ENCODE assay signal across 28 mouse cellular contexts in the genomic region with DNA sequence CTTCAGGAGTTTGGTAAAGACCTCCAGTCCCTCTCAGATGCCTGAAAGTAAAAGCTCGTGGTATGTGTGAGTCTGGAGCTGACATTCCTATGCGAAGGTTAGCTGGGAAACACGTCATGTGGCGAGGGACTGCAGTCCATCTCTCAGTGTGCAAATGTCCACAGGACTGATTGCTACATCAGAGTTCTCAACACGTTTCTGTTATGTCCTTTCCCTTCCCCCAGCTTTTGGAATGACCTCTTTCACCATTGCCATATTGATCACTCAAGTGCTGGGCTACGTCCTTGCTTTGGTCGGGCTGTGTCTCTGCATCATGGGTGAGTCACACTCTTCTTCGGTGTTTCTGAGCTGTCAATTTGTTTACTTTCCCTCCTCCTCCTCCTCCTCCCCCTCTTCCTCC.
DNase-seq lines count a peak whose midpoint lies in the region; ATAC-seq and TF ChIP-seq lines count a peak whose summit lies in the region.
"Had no signal": no experiment of that assay in that cellular context is flagged by ENCODE, and none has a peak within 500 bp of the region (broad histone marks: within the 10 kb centered on the region; RNA-seq: fewer than 3 reads in every experiment).

No protein-coding gene starts in this region.

- 45% methylated on average over 8 of the region's 8 CpGs for WGBS in heart, embryonic 12.5 days
- WGBS in liver, embryonic 11.5 days = 67% methylated on average over 8 of the region's 8 CpGs
- 60% methylated on average over 8 of the region's 8 CpGs for WGBS in liver, postnatal 0 days (ENCODE audit: insufficient replicate concordance)

- H3K27me3 ChIP-seq in heart, embryonic 12.5 days (replicated peaks) = no peaks in the 10 kb centered on the region
- no peaks in the 10 kb centered on the region for H3K27me3 ChIP-seq in liver, embryonic 11.5 days (replicated peaks; ENCODE audit: control insufficient read depth, insufficient read depth, low read length)
- no peaks in the 10 kb centered on the region for H3K27me3 ChIP-seq in liver, postnatal 0 days (ENCODE audit: insufficient read depth, low read length)
- H3K27me3 ChIP-seq: heart, embryonic 15.5 days; limb, embryonic 15.5 days; megakaryocyte, embryonic 14.5 days; neural tube, embryonic 13.5 days had no signal

- 0 out of 2 replicates have a peak overlapping the region, but pooled peaks have one; percentile 5 for H3K4me2 ChIP-seq in heart, embryonic 12.5 days
- H3K4me2 ChIP-seq in liver, embryonic 11.5 days = no peak overlapping the region
- H3K4me2 ChIP-seq in liver, postnatal 0 days (ENCODE audit: low read depth, low read length) = no peak overlapping the region
- H3K4me2 ChIP-seq: heart, embryonic 15.5 days; hindbrain, embryonic 14.5 days; limb, embryonic 15.5 days; neural tube, embryonic 13.5 days had no signal

- peaks cover 7% of the 10 kb centered on the region for H3K36me3 ChIP-seq in heart, embryonic 12.5 days
- H3K36me3 ChIP-seq in liver, embryonic 11.5 days (ENCODE audit: control insufficient read depth, insufficient read depth, low read length) = peaks cover 26% of the 10 kb centered on the region
- peaks cover 91% of the 10 kb centered on the region for H3K36me3 ChIP-seq in liver, postnatal 0 days (replicated peaks; ENCODE audit: insufficient read depth, low read length)

- TF ChIP-seq CTCF in liver, postnatal 0 days (IDR thresholded peaks at IDR 0.05; ENCODE audit: low read depth) = no peak

- H3K27ac ChIP-seq in heart, embryonic 12.5 days (ENCODE audit: poor library complexity, severe bottlenecking) = no peak overlapping the region
- H3K27ac ChIP-seq in liver, embryonic 11.5 days (ENCODE audit: low read depth, low read length) = no peak overlapping the region
- peak overlapping the region; percentile 87 for H3K27ac ChIP-seq in liver, postnatal 0 days (ENCODE audit: low read depth)
- H3K27ac ChIP-seq: heart, embryonic 15.5 days; hindbrain, embryonic 14.5 days; limb, embryonic 15.5 days; neural tube, embryonic 13.5 days had no signal

- H3K4me1 ChIP-seq in heart, embryonic 12.5 days (replicated peaks) = peaks cover 21% of the 10 kb centered on the region
- no peaks in the 10 kb centered on the region for H3K4me1 ChIP-seq in liver, embryonic 11.5 days (replicated peaks; ENCODE audit: control insufficient read depth, insufficient read depth, low read length)
- peaks cover 13% of the 10 kb centered on the region; the same call in 1 of the 2 replicates for H3K4me1 ChIP-seq in liver, postnatal 0 days (ENCODE audit: insufficient read depth)
- H3K4me1 ChIP-seq: neural tube, embryonic 13.5 days had no signal

- no peak for DNase-seq in heart, adult 9 months (ENCODE audit: low spot score in 2 of 2)
- peak; percentile 66 for DNase-seq in adrenal gland, adult 8-10 months
- no peak for DNase-seq in liver, embryonic 11.5 days (ENCODE audit: low spot score)
- peak; percentile 54 for DNase-seq in liver, postnatal 0 days
- no peak for DNase-seq in lung, postnatal 10 days
- no peak for DNase-seq in frontal cortex, postnatal 14 days (ENCODE audit: low spot score in 2 of 2)
- DNase-seq in lung, postnatal 4 days = no peak
- DNase-seq: B cell, adult 2 months; cerebellum, adult 8-10 months; heart, adult 18-20 months; heart, postnatal 36 days; kidney, adult 2 months; kidney, postnatal 10 days; left cerebral cortex, postnatal 4 days; lung, postnatal 14 days; midbrain, embryonic 14.5 days; right cerebral cortex, adult 18-20 months; right cerebral cortex, postnatal 4 days; thymus, postnatal 25 days had no signal

- no peak overlapping the region for H3K4me3 ChIP-seq in heart, embryonic 12.5 days
- no peak overlapping the region for H3K4me3 ChIP-seq in liver, embryonic 11.5 days (ENCODE audit: low read depth, low read length)
- no peak overlapping the region for H3K4me3 ChIP-seq in liver, postnatal 0 days (ENCODE audit: low read depth, low read length)
- H3K4me3 ChIP-seq: heart, embryonic 15.5 days; limb, embryonic 15.5 days; megakaryocyte, embryonic 14.5 days; neural tube, embryonic 13.5 days had no signal

- ATAC-seq in heart, embryonic 12.5 days (ENCODE audit: insufficient number of reproducible peaks, low FRiP score) = no peak
- ATAC-seq in liver, embryonic 11.5 days (replicated peaks; ENCODE audit: low FRiP score) = peak; percentile 61; the same call in 1 of the 2 replicates
- peak; percentile 96 for ATAC-seq in liver, postnatal 0 days
- ATAC-seq: activated CD4-positive, CD25-positive, alpha-beta regulatory T cell, adult 4 months; forebrain, embryonic 14.5 days; inflammation-experienced regulatory T-cells, adult 6 months had no signal

- H3K9ac ChIP-seq in heart, embryonic 12.5 days = no peak overlapping the region
- H3K9ac ChIP-seq in liver, embryonic 11.5 days (ENCODE audit: low read depth, low read length) = no peak overlapping the region
- no peak overlapping the region for H3K9ac ChIP-seq in liver, postnatal 0 days (replicated peaks)
- H3K9ac ChIP-seq: heart, embryonic 15.5 days; hindbrain, embryonic 14.5 days; limb, embryonic 15.5 days; neural tube, embryonic 13.5 days had no signal

- peak; percentile 62; the same call in 1 of the 2 replicates for TF ChIP-seq EP300 in liver, postnatal 0 days (IDR thresholded peaks at IDR 0.05; ENCODE audit: low read depth)

- no peaks in the 10 kb centered on the region; the same call in 1 of the 2 replicates for H3K9me3 ChIP-seq in heart, embryonic 12.5 days (replicated peaks)
- peaks cover 6% of the 10 kb centered on the region for H3K9me3 ChIP-seq in liver, embryonic 11.5 days (ENCODE audit: control insufficient read depth, low read length)
- no peaks in the 10 kb centered on the region for H3K9me3 ChIP-seq in liver, postnatal 0 days (ENCODE audit: low read length)
- H3K9me3 ChIP-seq: limb, embryonic 15.5 days; megakaryocyte, embryonic 14.5 days; neural tube, embryonic 13.5 days had no signal

Comparison
In these comparisons a context has a peak if more than half of its experiments do, and no peak if none do; other contexts are left out.
1. DNase-seq: peak in adrenal gland, adult 8-10 months (single experiment) and liver, postnatal 0 days (single experiment); none in heart, adult 9 months (0 of 2), liver, embryonic 11.5 days (single experiment), lung, postnatal 10 days (single experiment), frontal cortex, postnatal 14 days (0 of 2) and lung, postnatal 4 days (0 of 2).